Comparison of ENCODE assay signal across 8 mouse cellular contexts in genomic region chr16:22857431-22858113, GRCm38 (mm10). TPM values are rescaled to one million over a fixed set of nuclear protein-coding genes. Genes with fewer than 3 reads are reported as not detected.
DNase-seq lines count a peak whose midpoint lies in the region; ATAC-seq and TF ChIP-seq lines count a peak whose summit lies in the region.

Gene Tbccd1, minus strand, starts transcription at chr16:22857669.
Gene Dnajb11, plus strand, starts transcription at chr16:22857845.

- dilution Hi-C loops in CH12.LX (cut with MboI; ENCODE audit: extremely low pct_ligation_motif_present, extremely low pct_unique_long_range_greater_than_20kb, low sequenced_read_pairs): no loop called here

- peak within 1 kb of the TSS; percentile 36 for H3K27ac ChIP-seq in CH12.LX (ENCODE audit: insufficient read depth, low read depth)
- peak within 1 kb of the TSS; percentile 43; the same call in 1 of the 2 replicates for H3K27ac ChIP-seq in forebrain, embryonic 11.5 days (ENCODE audit: low read depth, low read length)
- peak within 1 kb of the TSS; percentile 88 for H3K27ac ChIP-seq in heart, embryonic 16.5 days (ENCODE audit: low read length)
- peak within 1 kb of the TSS; percentile 96 for H3K27ac ChIP-seq in liver, embryonic 15.5 days (replicated peaks)
- no peak within 1 kb of the TSS for H3K27ac ChIP-seq in neural tube, embryonic 12.5 days

- no peak for TF ChIP-seq CTCF in CH12.LX (conservative IDR thresholded peaks at IDR 0.05 in 1 of 2, IDR thresholded peaks at IDR 0.05 in 1 of 2; ENCODE audit: low read depth in 2 of 2, low read length in 2 of 2)

- H3K9me3 ChIP-seq in CH12.LX (replicated peaks; ENCODE audit: low read length): no peaks in the 10 kb centered on the region
- H3K9me3 ChIP-seq in forebrain, embryonic 11.5 days (ENCODE audit: control insufficient read depth, low read length): no peaks in the 10 kb centered on the region
- no peaks in the 10 kb centered on the region for H3K9me3 ChIP-seq in heart, embryonic 16.5 days (replicated peaks; ENCODE audit: control insufficient read depth, low read length)
- H3K9me3 ChIP-seq in liver, embryonic 15.5 days (replicated peaks): no peaks in the 10 kb centered on the region
- H3K9me3 ChIP-seq in neural tube, embryonic 12.5 days: no peaks in the 10 kb centered on the region

- peaks cover 2 to 51% of the 10 kb centered on the region in 2 experiments for H3K36me3 ChIP-seq in CH12.LX (replicated peaks in 1 of 2; ENCODE audit: control insufficient read depth in 1 of 2, insufficient read depth in 1 of 2, low read length in 1 of 2)
- no peaks in the 10 kb centered on the region for H3K36me3 ChIP-seq in forebrain, embryonic 11.5 days (ENCODE audit: control insufficient read depth, insufficient read depth, low read length)
- H3K36me3 ChIP-seq in heart, embryonic 16.5 days (ENCODE audit: control insufficient read depth, insufficient read depth): peaks cover 3% of the 10 kb centered on the region
- H3K36me3 ChIP-seq in liver, embryonic 15.5 days (replicated peaks): peaks cover 29% of the 10 kb centered on the region
- peaks cover 2% of the 10 kb centered on the region for H3K36me3 ChIP-seq in neural tube, embryonic 12.5 days

- no peak for TF ChIP-seq EP300 in CH12.LX (IDR thresholded peaks at IDR 0.05; ENCODE audit: low read length)

- DNase-seq in CH12.LX (ENCODE audit: extremely low read depth): peak; percentile 100
- DNase-seq in c-Kit-positive CD71-positive TER-119-negative erythroid progenitor cells, embryonic 14.5 days (ENCODE audit: low read depth): peak; percentile 97
- peak; percentile 98 for DNase-seq in forebrain, embryonic 11.5 days (ENCODE audit: low spot score)
- peak; percentile 99 for DNase-seq in kidney, postnatal 36 days
- peak; percentile 100 for DNase-seq in telencephalon, adult 2 months (ENCODE audit: low read depth, low spot score)

- in situ Hi-C loops in CH12.LX (cut with MboI; ENCODE audit: low pct_ligation_motif_present, low pct_unique_long_range_greater_than_20kb, low sequenced_read_pairs): no loop called here

- peak; percentile 99 for ATAC-seq in forebrain, embryonic 11.5 days (replicated peaks; ENCODE audit: low FRiP score)
- ATAC-seq in heart, embryonic 16.5 days (replicated peaks; ENCODE audit: extremely low read depth, insufficient read depth, low FRiP score): peak; percentile 99
- peak; percentile 98 for ATAC-seq in liver, embryonic 15.5 days (ENCODE audit: insufficient read depth)
- peak; percentile 100 for ATAC-seq in neural tube, embryonic 12.5 days (ENCODE audit: low FRiP score, low read depth)

- peaks cover 6 to 39% of the 10 kb centered on the region in 2 experiments for H3K4me1 ChIP-seq in CH12.LX (ENCODE audit: control insufficient read depth in 1 of 2, insufficient read depth in 2 of 2)
- peaks cover 8% of the 10 kb centered on the region; the same call in 1 of the 2 replicates for H3K4me1 ChIP-seq in forebrain, embryonic 11.5 days (replicated peaks; ENCODE audit: control insufficient read depth, insufficient read depth, low read length)
- peaks cover 11% of the 10 kb centered on the region for H3K4me1 ChIP-seq in heart, embryonic 16.5 days (ENCODE audit: control insufficient read depth, insufficient read depth, low read length)
- H3K4me1 ChIP-seq in liver, embryonic 15.5 days (replicated peaks): peaks cover 52% of the 10 kb centered on the region
- peaks cover 15% of the 10 kb centered on the region for H3K4me1 ChIP-seq in neural tube, embryonic 12.5 days

- H3K79me2 ChIP-seq in CH12.LX (replicated peaks; ENCODE audit: control insufficient read depth, extremely low read depth, insufficient read depth, poor library complexity, severe bottlenecking): peaks cover 35% of the 10 kb centered on the region

- under 1% methylated on average over 62 of the region's 62 CpGs for WGBS in forebrain, embryonic 11.5 days
- under 1% methylated on average over 62 of the region's 62 CpGs for WGBS in heart, embryonic 16.5 days
- under 1% methylated on average over 62 of the region's 62 CpGs for WGBS in liver, embryonic 15.5 days (ENCODE audit: insufficient replicate concordance)
- under 1% methylated on average over 62 of the region's 62 CpGs for WGBS in neural tube, embryonic 12.5 days

- H3K9ac ChIP-seq in CH12.LX (ENCODE audit: insufficient read depth, low read depth): peak within 1 kb of the TSS; percentile 87
- H3K9ac ChIP-seq in forebrain, embryonic 11.5 days (ENCODE audit: low read length): peak within 1 kb of the TSS; percentile 80
- H3K9ac ChIP-seq in heart, embryonic 16.5 days (ENCODE audit: low read length): peak within 1 kb of the TSS; percentile 86
- H3K9ac ChIP-seq in liver, embryonic 15.5 days: peak within 1 kb of the TSS; percentile 85
- H3K9ac ChIP-seq in neural tube, embryonic 12.5 days: peak within 1 kb of the TSS; percentile 83

- TF ChIP-seq POLR2A in CH12.LX (IDR thresholded peaks at IDR 0.05; ENCODE audit: low read depth, low read length): peak; percentile 91

- peak within 1 kb of the TSS; percentile 100 for H3K4me2 ChIP-seq in CH12.LX (ENCODE audit: insufficient read depth, low read depth, poor library complexity, severe bottlenecking)
- peak within 1 kb of the TSS; percentile 80 for H3K4me2 ChIP-seq in forebrain, embryonic 11.5 days (ENCODE audit: low read depth, low read length, severe bottlenecking)
- peak within 1 kb of the TSS; percentile 92 for H3K4me2 ChIP-seq in heart, embryonic 16.5 days (ENCODE audit: low read depth, low read length)
- H3K4me2 ChIP-seq in liver, embryonic 15.5 days: peak within 1 kb of the TSS; percentile 83
- peak within 1 kb of the TSS; percentile 96 for H3K4me2 ChIP-seq in neural tube, embryonic 12.5 days (replicated peaks)

- no peaks in the 10 kb centered on the region for H3K27me3 ChIP-seq in CH12.LX (replicated peaks)
- no peaks in the 10 kb centered on the region for H3K27me3 ChIP-seq in forebrain, embryonic 11.5 days (ENCODE audit: control insufficient read depth, insufficient read depth, low read length)
- H3K27me3 ChIP-seq in heart, embryonic 16.5 days (ENCODE audit: control insufficient read depth, insufficient read depth, low read length): no peaks in the 10 kb centered on the region
- H3K27me3 ChIP-seq in liver, embryonic 15.5 days: no peaks in the 10 kb centered on the region
- H3K27me3 ChIP-seq in neural tube, embryonic 12.5 days (replicated peaks): no peaks in the 10 kb centered on the region

- peak within 1 kb of the TSS; percentile 85 to 97 (median 94) for H3K4me3 ChIP-seq in CH12.LX (replicated peaks in 1 of 3; ENCODE audit: low read depth in 2 of 3, low read length in 2 of 3, poor library complexity in 1 of 3)
- peak within 1 kb of the TSS; percentile 91 for H3K4me3 ChIP-seq in forebrain, embryonic 11.5 days (ENCODE audit: low read depth, low read length)
- H3K4me3 ChIP-seq in heart, embryonic 16.5 days (ENCODE audit: low read length): peak within 1 kb of the TSS; percentile 72
- peak within 1 kb of the TSS; percentile 79 for H3K4me3 ChIP-seq in liver, embryonic 15.5 days (replicated peaks)
- H3K4me3 ChIP-seq in neural tube, embryonic 12.5 days: peak within 1 kb of the TSS; percentile 89

- TF ChIP-seq RAD21 in CH12.LX (IDR thresholded peaks at IDR 0.05; ENCODE audit: low read depth, low read length): no peak

TF ChIP-seq in CH12.LX, 34 proteins besides CTCF, POLR2A, EP300 and RAD21 (continues in another document):
- TF ChIP-seq ELF1 (IDR thresholded peaks at IDR 0.05; ENCODE audit: low read depth, low read length) (peak; percentile 100), BHLHE40 (IDR thresholded peaks at IDR 0.05; ENCODE audit: low read depth, low read length) (peak; percentile 99), MAX (IDR thresholded peaks at IDR 0.05; ENCODE audit: low read length) (peak; percentile 100), HCFC1 (IDR thresholded peaks at IDR 0.05; ENCODE audit: low read depth, low read length) (peak; percentile 93), CHD1 (IDR thresholded peaks at IDR 0.05; ENCODE audit: low read depth, low read length) (no peak), MYC (IDR thresholded peaks at IDR 0.05; ENCODE audit: low read depth, low read length) (peak; percentile 98), USF1 (IDR thresholded peaks at IDR 0.05; ENCODE audit: low read depth, low read length) (peak; percentile 96), TBP (conservative IDR thresholded peaks at IDR 0.05; ENCODE audit: low read depth, low read length) (peak; percentile 88), E2F4 (IDR thresholded peaks at IDR 0.05; ENCODE audit: insufficient replicate concordance, low read depth, low read length) (peak; percentile 96), IRF4 (IDR thresholded peaks at IDR 0.05; ENCODE audit: low read depth, low read length) (peak; percentile 73; the same call in 1 of the 2 replicates), JUND (conservative IDR thresholded peaks at IDR 0.05; ENCODE audit: low read depth, low read length) (no peak), MAZ (IDR thresholded peaks at IDR 0.05; ENCODE audit: low read depth, low read length) (peak; percentile 40; the same call in 1 of the 2 replicates), ETS1 (conservative IDR thresholded peaks at IDR 0.05; ENCODE audit: low read depth, low read length) (peak; percentile 29; the same call in 1 of the 2 replicates), PAX5 (IDR thresholded peaks at IDR 0.05; ENCODE audit: low read length) (no peak), MAFK (IDR thresholded peaks at IDR 0.05; ENCODE audit: insufficient replicate concordance, low read length) (no peak), RCOR1 (conservative IDR thresholded peaks at IDR 0.05; ENCODE audit: low read depth, low read length) (no peak; the same call in 1 of the 2 replicates), ZMIZ1 (IDR thresholded peaks at IDR 0.05; ENCODE audit: low read depth, low read length) (no peak)

RNA-seq across cellular contexts. Expression of gene Tbccd1, which starts in this region (rescaled TPM):
- total RNA-seq in CH12.LX (2012; rRNA removed) (15.1 and 20.4 TPM in 2 replicates), CH12.LX (2014; rRNA removed) (19.4 and 19.9 TPM in 2 replicates)
- polyA plus RNA-seq in CH12.LX (2012; ENCODE audit: insufficient read length, low read depth): 16.6 and 18.6 TPM in 2 replicates
- polyA plus RNA-seq in forebrain, embryonic 11.5 days (2014; fragmentation: Nextera tagmentation; extraction: Ambion mirVana): 35.0 and 37.0 TPM in 2 replicates
- polyA plus RNA-seq in heart, embryonic 16.5 days (2015; fragmentation: Nextera tagmentation; extraction: Ambion mirVana): 19.4 and 20.5 TPM in 2 replicates
- 22.9 and 27.6 TPM in 2 replicates for polyA plus RNA-seq in liver, embryonic 15.5 days (2015; fragmentation: Nextera tagmentation; extraction: Ambion mirVana)
- 28.9 and 31.8 TPM in 2 replicates for polyA plus RNA-seq in neural tube, embryonic 12.5 days (2016; fragmentation: Nextera tagmentation; extraction: Ambion mirVana)

RNA-seq across cellular contexts. Expression of gene Dnajb11, which starts in this region (rescaled TPM):
- total RNA-seq in CH12.LX (2012; rRNA removed): 122 and 209 TPM in 2 replicates
- total RNA-seq in CH12.LX (2014; rRNA removed): 129 and 149 TPM in 2 replicates
- 206 and 241 TPM in 2 replicates for polyA plus RNA-seq in CH12.LX (2012; ENCODE audit: insufficient read length, low read depth)
- polyA plus RNA-seq in forebrain, embryonic 11.5 days (2014; fragmentation: Nextera tagmentation; extraction: Ambion mirVana): 95.6 and 97.3 TPM in 2 replicates
- polyA plus RNA-seq in heart, embryonic 16.5 days (2015; fragmentation: Nextera tagmentation; extraction: Ambion mirVana): 86.6 and 96.2 TPM in 2 replicates
- polyA plus RNA-seq in liver, embryonic 15.5 days (2015; fragmentation: Nextera tagmentation; extraction: Ambion mirVana): 58.3 and 60.7 TPM in 2 replicates
- 107 and 112 TPM in 2 replicates for polyA plus RNA-seq in neural tube, embryonic 12.5 days (2016; fragmentation: Nextera tagmentation; extraction: Ambion mirVana)
